Mouse (Mus musculus) ES-Bruce4 (cell line): ENCODE data around the gene Trim71. TPM values are rescaled to one million over a fixed set of nuclear protein-coding genes. Genes with fewer than 3 reads are reported as not detected.

Experiments
- H3K27ac ChIP-seq: 2 replicates; pipeline ENCODE4 v1.5.1; 2012; ENCODE audit warnings: low read length, inconsistent platforms; ENCODE audit not compliant: insufficient read depth
- H3K27me3 ChIP-seq: 2 replicates; pipeline ENCODE4 v1.6.1; 2012; ENCODE audit warnings: mild to moderate bottlenecking, low read length, inconsistent platforms; ENCODE audit not compliant: control insufficient read depth, poor library complexity, insufficient read depth, severe bottlenecking
- H3K36me3 ChIP-seq: 2 replicates; pipeline ENCODE4 v1.6.1; 2012; ENCODE audit warnings: inconsistent platforms, mild to moderate bottlenecking, low read length, moderate library complexity; ENCODE audit not compliant: control insufficient read depth, poor library complexity, insufficient read depth, severe bottlenecking
- H3K4me1 ChIP-seq: one replicate; pipeline ENCODE4 v1.8.1; 2011; ENCODE audit warnings: low read length; ENCODE audit not compliant: control insufficient read depth, insufficient read depth
- H3K4me3 ChIP-seq: 2 replicates; pipeline ENCODE4 v1.5.1; 2011; ENCODE audit warnings: low read depth, mild to moderate bottlenecking, low read length
- H3K9ac ChIP-seq: 2 replicates; pipeline ENCODE4 v1.6.1; 2012; ENCODE audit warnings: low read depth, mild to moderate bottlenecking, inconsistent platforms; ENCODE audit not compliant: poor library complexity, severe bottlenecking
- H3K9me3 ChIP-seq: replicated peaks from 2 replicates; pipeline ENCODE4 v1.6.1; 2012; ENCODE audit warnings: mild to moderate bottlenecking, low read length, inconsistent platforms; ENCODE audit not compliant: control insufficient read depth, poor library complexity, insufficient read depth, severe bottlenecking
- CTCF ChIP-seq: IDR thresholded peaks from one replicate; pipeline ENCODE4 v1.8.1; 2011; ENCODE audit warnings: low read depth, low read length
- EP300 ChIP-seq: IDR thresholded peaks from 2 replicates; pipeline ENCODE4 v1.6.1; 2011; ENCODE audit warnings: low read depth, low read length; ENCODE audit not compliant: insufficient read depth
- POLR2A ChIP-seq: IDR thresholded peaks from one replicate; pipeline ENCODE4 v1.8.1; 2011; ENCODE audit warnings: low read length; ENCODE audit not compliant: insufficient read depth
- polyA plus RNA-seq: library from polyadenylated mRNA; stranded (reverse); fragments of >200 nt; gene quantifications from 2 replicates; pipeline ENCODE4 v1.2.4, GENCODE M21; 2011; ENCODE audit warnings: low read depth; ENCODE audit not compliant: missing spikeins, insufficient read depth, insufficient read length

The Trim71 gene
- polyA plus RNA-seq, 1 experiment = 120 TPM

DNA sequence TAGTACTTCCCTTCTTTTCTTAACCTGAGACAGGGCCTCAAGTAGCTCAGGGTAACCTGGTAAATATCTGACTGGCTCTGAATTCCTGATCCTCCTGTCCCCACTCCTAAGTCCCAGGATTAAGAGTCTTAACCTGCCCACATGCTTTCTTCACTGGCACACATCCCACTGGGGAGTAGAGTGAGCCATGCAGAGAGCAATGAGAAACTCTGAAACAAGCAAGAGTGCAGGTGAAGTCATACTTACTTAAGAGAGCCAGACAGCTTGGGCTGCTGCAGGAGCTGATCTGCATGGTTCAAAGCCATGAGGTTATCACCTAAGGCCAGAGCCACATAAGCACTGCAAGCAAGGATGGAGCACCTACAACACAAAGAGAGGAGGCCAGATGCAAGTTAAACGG lies 36.9 kb upstream of the Trim71 start:
- TF ChIP-seq POLR2A (no peak), CTCF (no peak), EP300 (no peak)
- Histone ChIP-seq H3K36me3 (peaks cover 31% of the 10 kb centered on the region), H3K4me1 (peaks cover 3% of the 10 kb centered on the region), H3K4me3 (no peak overlapping the region), H3K9me3 (no peaks in the 10 kb centered on the region), H3K27ac (no peak overlapping the region), H3K27me3 (no peaks in the 10 kb centered on the region), H3K9ac (no peak overlapping the region)

DNA sequence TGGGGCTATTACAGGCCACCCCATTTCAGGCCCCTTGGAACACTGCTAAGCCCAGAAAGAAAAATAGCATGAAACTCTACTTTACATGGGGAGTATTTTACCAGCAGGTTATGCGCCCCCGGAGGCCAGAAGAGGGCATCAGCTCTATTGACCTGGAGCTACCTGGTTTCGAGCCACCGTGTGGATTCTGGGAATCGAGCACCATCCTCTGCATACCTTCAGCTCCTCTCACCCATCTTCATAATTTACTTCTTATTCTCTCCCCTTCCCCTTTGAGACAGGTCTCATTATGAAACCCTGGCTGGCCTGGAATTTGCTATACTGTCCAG lies 20.8 kb upstream of the Trim71 start:
- Histone ChIP-seq H3K4me1 (peaks cover 6% of the 10 kb centered on the region), H3K9me3 (no peaks in the 10 kb centered on the region), H3K4me3 (peak overlapping the region; percentile 24), H3K27ac (peak overlapping the region; percentile 98), H3K9ac (peak overlapping the region; percentile 9), H3K36me3 (peaks cover 21% of the 10 kb centered on the region), H3K27me3 (no peaks in the 10 kb centered on the region)
- TF ChIP-seq CTCF (peak; percentile 40), POLR2A (no peak), EP300 (no peak)

DNA sequence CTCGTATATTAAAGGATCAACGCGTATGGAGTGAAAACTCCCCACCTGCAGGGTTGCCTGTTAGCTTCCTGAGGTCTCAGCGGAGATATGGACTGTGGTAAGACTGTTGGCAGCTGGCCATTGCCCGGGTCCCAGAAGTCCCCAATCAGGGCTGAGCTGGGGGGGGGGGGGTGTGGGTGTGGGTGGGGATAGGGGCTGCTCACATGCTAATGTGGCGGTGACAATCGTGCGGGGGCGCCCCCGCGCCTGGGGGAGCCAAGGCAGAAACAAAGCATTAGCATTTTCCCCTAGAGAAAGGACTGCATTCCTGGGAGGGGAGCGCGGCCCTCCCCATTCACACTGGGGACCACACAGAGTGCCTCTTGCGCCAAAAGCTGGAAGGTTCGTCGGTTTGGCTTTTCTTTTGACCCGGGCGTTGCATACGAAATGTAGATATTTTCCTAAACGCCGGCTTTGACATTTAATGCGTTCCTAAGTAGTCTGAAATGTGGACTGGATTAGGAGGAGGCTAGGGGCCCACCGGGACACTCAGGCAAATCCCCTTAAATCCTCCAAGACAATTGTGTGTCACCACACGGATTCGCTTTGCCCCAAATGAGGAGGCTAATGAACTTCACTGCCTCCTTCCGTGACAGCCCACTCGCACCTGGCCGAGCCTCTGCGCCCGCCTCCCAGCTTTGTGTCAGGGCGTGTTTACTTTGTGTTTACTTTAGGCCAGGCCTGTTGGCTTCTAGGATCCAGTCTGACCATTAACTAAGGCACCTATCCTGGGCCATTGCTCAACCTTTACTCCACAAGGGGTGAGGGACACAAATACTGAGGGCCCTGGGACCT lies 20.2 kb upstream of the Trim71 start:
- Histone ChIP-seq H3K4me1 (peaks cover 6% of the 10 kb centered on the region), H3K27ac (peak overlapping the region; percentile 100), H3K4me3 (peak overlapping the region; percentile 97), H3K9me3 (no peaks in the 10 kb centered on the region), H3K9ac (peak overlapping the region; percentile 90), H3K27me3 (no peaks in the 10 kb centered on the region), H3K36me3 (peaks cover 18% of the 10 kb centered on the region)
- TF ChIP-seq POLR2A (no peak), CTCF (no peak), EP300 (peak; percentile 98)

DNA sequence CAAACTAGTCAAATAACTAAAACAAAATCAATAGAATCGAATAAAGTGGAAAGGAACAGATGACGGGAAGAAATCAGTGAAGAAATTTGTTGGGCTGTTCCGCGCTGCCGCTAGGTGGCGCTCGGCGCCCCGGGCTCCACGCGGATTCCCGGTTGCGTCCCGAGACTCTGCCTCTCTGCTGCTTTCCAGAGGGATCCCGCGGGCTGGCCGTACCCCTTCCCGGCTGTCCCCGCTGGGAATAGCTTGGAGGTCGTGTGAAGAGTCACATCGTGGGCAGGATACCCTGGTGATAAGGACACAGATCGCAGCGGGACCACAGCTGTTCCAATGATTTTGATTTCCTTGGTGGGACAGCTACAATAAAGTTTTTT lies 19.6 kb upstream of the Trim71 start:
- Histone ChIP-seq H3K36me3 (peaks cover 13% of the 10 kb centered on the region; the same call in 1 of the 2 replicates), H3K4me3 (peak overlapping the region; percentile 97), H3K27me3 (no peaks in the 10 kb centered on the region), H3K9me3 (no peaks in the 10 kb centered on the region), H3K4me1 (peaks cover 6% of the 10 kb centered on the region), H3K27ac (peak overlapping the region; percentile 100), H3K9ac (peak overlapping the region; percentile 90)
- TF ChIP-seq POLR2A (no peak), EP300 (peak; percentile 32; the same call in 1 of the 2 replicates), CTCF (peak; percentile 80)

DNA sequence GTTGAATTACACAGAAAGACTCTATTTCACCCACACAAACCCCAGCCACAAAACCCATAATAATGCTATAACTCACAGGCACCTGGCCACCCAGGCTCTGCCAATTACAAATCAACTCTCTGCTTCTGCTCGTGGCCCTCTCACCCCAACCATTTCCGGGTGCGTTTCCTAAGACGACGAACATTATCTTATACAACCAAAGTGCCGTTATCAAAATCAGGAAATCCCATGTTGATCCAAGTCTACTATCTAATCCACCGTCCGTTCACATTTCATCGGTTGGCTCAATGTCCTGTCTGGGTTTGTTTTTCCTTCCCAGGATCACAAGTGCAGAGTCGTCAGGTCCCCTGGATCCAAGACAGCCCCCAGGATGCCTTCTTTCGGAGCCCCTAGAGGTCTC lies 14.5 kb upstream of the Trim71 start:
- Histone ChIP-seq H3K4me3 (peak overlapping the region; percentile 9; the same call in 1 of the 2 replicates), H3K36me3 (no peaks in the 10 kb centered on the region), H3K27me3 (no peaks in the 10 kb centered on the region), H3K4me1 (peaks cover 2% of the 10 kb centered on the region), H3K9me3 (no peaks in the 10 kb centered on the region), H3K27ac (peak overlapping the region; percentile 64), H3K9ac (peak overlapping the region; percentile 39)
- TF ChIP-seq CTCF (no peak), POLR2A (no peak), EP300 (no peak)

DNA sequence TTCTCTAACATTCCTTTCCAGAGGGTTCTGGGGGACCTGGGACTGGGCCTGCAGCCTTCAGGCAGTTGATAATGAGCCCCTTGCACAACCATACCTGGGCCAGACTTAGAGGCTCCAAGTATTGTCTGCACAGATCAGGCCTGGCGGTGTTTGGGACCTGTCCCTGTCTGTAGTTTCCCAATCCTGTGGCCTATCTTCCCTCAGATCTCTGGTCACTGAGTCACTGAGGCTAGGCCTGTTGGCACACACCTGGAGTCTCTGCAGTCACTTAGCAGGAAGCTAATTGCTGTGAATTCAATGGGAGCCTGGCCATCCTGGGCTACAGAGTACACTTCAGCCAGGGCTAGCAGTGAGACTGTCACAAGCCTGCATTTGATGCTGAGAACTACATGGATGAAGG lies 11.8 kb upstream of the Trim71 start:
- Histone ChIP-seq H3K4me1 (no peaks in the 10 kb centered on the region), H3K9ac (no peak overlapping the region), H3K9me3 (no peaks in the 10 kb centered on the region), H3K27ac (no peak overlapping the region), H3K4me3 (no peak overlapping the region), H3K36me3 (no peaks in the 10 kb centered on the region), H3K27me3 (no peaks in the 10 kb centered on the region)
- TF ChIP-seq EP300 = no peak
- no peak for TF ChIP-seq CTCF
- TF ChIP-seq POLR2A = no peak
